Mouse (Mus musculus) liver, postnatal 0 days (tissue): ENCODE measurements around the gene Gm525.

ENCODE experiments used
- CTCF ChIP-seq: sonication (generic); IDR thresholded peaks from 2 replicates; pipeline ENCODE4 v1.5.1; 2016; ENCODE audit warnings: antibody characterized with exemption, low read depth
- EP300 ChIP-seq: IDR thresholded peaks from 2 replicates; pipeline ENCODE4 v1.6.1; 2016; ENCODE audit warnings: antibody characterized with exemption, low read depth, mild to moderate bottlenecking

DNA sequence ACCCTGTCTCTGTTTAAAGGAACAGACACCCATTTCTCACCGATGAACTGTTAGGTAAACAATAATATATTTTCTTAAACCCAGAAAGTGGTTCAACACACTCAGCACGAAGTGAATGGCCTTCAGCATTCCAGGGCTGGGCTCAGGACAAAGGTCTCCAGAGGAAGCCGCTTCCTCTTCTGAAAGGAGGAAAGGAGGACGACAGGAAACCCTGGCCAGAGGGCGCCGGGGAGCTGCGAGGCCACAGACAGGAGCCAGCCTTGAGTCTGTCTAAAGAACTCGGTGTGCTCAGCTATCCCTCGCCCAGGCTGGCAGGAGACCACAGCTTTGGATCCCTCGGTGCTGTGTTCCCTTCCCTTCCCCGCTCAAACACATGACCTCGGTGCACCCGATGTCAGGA is 50.8 kb downstream of the Gm525 start:
- TF ChIP-seq CTCF (no peak), EP300 (no peak)
